Mouse (Mus musculus): ENCODE results near the gene Arid3a.

GRCm38 (mm10) chr10:79936284-79936910, 9.6 kb downstream of the Arid3a start:
- TF ChIP-seq USF1 (IDR thresholded peaks at IDR 0.05; ENCODE audit: low read depth): no peak
- TF ChIP-seq CEBPB (IDR thresholded peaks at IDR 0.05; ENCODE audit: insufficient read depth, poor library complexity, severe bottlenecking): no peak
- TF ChIP-seq POLR2AphosphoS2 (IDR thresholded peaks at IDR 0.05; ENCODE audit: insufficient read length, low read depth): no peak
- TF ChIP-seq POLR2A (IDR thresholded peaks at IDR 0.05; ENCODE audit: insufficient read length, low read depth): no peak
- no peak for TF ChIP-seq MAX (IDR thresholded peaks at IDR 0.05; ENCODE audit: low read depth)
- no peak for TF ChIP-seq MYOD1 (IDR thresholded peaks at IDR 0.05; ENCODE audit: control insufficient read depth in 1 of 3, insufficient read length in 2 of 3, low read depth in 2 of 3)
- no peak for TF ChIP-seq TCF12 (IDR thresholded peaks at IDR 0.05; ENCODE audit: insufficient read depth, poor library complexity, severe bottlenecking)
- TF ChIP-seq SRF (IDR thresholded peaks at IDR 0.05; ENCODE audit: control insufficient read depth, insufficient read length, low read depth): no peak
